Mouse (Mus musculus) layer of hippocampus, postnatal 10 days (tissue): ENCODE results near the gene Dnajc5. TPM values are rescaled to one million over a fixed set of nuclear protein-coding genes. Genes with fewer than 3 reads are reported as not detected.

ENCODE experiments used
- DNase-seq, 2 experiments: peaks; one replicate each; pipeline ENCODE4 v3.0.0; 2021; ENCODE audit warnings: low spot score in 2 of 2
- total RNA-seq, 2 experiments: library from RNA; stranded (reverse); gene quantifications; 2 replicates each; pipeline ENCODE4 v1.2.3; 2021

Dnajc5 gene
- total RNA-seq, 2 experiments from 2014 or later: 253 to 296 TPM

- no peak for DNase-seq
Observed at GRCm38 (mm10) chr2:181571941-181572670, 51.8 kb downstream of the Dnajc5 start.

GRCm38 (mm10) chr2:181572921-181573920 lies 52.9 kb downstream of the Dnajc5 start:
- no peak for DNase-seq

GRCm38 (mm10) chr2:181573961-181574360 lies 53.7 kb downstream of the Dnajc5 start:
- DNase-seq: no peak

DNA sequence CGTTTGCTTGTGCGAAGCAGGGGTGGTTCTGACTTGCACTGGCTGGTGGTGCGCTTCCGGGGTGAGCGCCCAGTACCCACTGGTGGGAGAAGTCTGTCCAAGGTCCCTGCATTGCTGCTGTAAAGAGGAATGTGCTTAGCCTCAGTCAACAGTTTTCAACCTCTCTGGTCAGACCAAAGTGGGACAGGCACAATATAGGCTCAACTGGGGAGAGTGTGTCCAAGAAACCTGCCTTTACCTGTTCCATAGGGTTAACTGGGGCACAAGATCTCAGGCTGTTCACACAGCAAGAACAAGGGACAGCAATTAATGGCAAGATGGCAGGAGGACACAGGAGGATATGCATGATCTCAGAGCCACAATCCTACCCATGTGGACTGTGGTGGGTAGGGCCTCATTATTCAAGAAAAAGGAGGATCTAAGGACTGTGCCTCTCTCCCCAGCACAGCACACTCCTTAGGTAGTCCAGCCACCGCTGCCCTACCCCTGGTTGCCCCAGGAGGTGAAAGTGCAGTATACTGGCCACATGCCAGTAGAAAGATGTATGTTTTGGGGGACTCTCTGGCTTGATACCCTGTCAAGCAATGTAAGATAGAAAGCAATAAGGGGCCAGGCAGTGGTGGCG lies 54.7 kb downstream of the Dnajc5 start:
- no peak for DNase-seq

DNA sequence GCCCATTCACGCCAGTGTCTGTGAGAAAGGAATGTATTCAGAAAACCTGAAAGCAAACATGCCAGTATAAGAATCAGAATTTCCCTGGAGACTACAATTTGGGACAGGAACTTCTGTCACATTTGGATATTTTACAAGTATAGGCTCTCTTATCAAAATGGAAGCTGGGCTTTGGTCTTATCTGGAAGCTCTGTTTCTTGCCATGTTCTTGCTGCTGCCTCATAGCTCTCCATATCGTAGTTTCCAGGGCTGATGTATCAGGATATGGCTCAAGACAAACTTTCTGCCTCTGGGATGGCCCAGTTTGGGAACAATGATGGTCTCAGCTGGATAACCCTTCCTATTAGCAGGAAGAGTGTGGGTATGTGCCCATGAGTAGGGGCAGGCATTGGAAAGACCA lies 56.3 kb downstream of the Dnajc5 start:
- DNase-seq: no peak

GRCm38 (mm10) chr2:181577126-181577525 lies 56.8 kb downstream of the Dnajc5 start:
- DNase-seq: no peak

GRCm38 (mm10) chr2:181577981-181578581 lies 57.8 kb downstream of the Dnajc5 start:
- peak in 1 of 2 experiments; percentile 9 for DNase-seq

GRCm38 (mm10) chr2:181578790-181579618 lies 58.7 kb downstream of the Dnajc5 start:
- no peak for DNase-seq

DNA sequence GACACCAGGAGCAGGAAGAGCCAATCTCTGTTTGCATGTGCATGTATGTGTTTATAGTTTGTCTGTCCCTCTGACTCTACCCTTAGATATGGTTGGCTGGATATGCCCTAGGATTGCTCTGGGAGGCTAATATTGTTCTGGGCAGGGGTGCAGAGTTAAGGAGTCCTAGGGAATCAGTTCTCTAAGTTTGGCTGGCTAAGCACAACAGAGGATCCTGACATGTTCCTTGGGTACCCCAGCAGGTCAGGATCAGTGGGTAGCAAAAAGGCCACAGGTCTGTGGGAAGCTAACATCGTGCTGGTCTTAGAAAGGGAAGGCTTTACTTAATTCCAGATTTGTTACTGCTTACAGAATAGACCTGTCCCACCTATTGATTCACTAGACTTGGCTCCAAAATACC lies 59.4 kb downstream of the Dnajc5 start:
- peak in 1 of 2 experiments; percentile 8 for DNase-seq

DNA sequence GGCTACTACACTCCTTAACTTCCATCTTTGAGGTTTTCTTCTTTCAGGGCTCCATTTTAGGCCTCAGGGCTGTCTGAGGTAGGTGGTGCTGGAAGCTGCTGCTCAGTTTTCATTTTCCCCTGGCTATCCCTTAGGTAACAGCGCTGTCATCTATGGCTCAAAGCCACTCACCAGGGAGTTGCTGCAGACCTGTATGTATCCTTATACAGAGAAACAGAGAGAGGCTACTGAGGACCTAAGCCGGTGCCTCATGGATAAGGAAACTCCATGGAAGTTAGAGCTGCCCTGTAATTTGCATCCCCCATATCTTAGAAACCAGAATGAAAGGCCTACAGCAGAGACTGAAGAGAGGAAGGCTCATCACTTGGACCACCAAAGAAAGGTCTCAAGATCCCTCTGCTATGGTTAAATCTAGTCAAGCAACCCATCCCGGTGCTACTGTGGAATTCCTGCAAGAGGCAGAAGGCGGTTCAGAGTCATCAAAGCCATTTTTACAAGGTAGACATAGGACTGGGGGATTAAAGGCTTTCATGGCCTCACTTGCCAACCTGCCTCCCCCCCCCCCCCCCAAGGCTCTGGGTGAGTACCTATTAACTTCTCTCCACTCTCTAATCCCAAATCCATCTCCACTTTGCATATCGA lies 60.0 kb downstream of the Dnajc5 start:
- peak in 1 of 2 experiments; percentile 8 for DNase-seq

DNA sequence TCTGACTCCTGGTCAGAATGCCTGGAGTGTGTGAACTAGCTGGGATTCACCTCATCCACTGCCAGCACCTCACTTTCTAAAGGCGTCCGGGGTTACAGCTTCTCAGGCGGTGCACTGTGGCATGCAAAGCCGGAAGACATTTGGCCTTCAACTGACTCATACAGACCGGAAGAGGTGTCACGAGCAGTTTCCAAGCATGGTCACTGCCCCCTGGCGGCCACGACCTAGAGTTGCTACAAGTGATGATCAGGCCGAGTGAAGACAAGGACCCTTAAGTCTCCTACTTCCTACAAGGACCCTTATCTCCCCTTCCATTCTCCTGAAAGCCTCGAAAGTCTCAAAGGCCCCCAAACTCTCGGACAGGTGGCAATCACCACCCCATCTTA lies 60.7 kb downstream of the Dnajc5 start:
- DNase-seq: peak; percentile 76 to 82

DNA sequence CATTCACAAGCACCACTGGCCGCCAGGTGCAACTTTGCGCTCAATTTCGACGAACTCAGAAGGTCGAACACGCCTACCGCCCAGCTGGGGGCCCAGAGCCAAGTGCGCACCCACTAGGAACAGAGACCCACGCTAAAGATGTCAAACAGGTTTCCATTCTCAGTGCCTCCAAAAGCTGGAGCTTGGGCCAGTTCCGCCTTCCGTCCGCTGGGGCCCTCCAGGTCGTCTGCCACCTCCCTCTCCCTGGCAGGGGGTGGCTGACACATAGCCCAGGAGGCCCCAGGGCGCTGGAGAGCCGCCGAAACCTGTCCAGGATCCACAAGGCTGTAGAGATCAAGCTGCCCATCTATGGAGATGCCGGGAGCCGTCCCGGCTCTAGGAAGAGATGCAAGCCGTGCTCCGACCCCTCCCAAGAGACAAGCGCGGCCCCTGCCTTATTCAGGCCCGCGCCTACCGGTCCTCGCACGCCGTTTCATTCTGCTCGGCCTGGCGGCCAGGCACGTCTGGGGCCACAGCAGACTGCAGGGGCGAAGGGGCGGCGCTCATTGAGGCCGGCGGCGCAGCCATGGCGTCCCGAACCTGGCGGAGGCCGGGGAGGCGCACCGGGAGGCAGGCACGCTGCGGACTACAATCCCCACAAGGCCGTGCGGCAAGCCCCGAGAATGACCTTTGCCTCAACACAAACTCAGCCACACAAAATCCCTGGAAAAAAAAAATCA lies 61.3 kb downstream of the Dnajc5 start:
- peak; percentile 85 to 87 for DNase-seq

DNA sequence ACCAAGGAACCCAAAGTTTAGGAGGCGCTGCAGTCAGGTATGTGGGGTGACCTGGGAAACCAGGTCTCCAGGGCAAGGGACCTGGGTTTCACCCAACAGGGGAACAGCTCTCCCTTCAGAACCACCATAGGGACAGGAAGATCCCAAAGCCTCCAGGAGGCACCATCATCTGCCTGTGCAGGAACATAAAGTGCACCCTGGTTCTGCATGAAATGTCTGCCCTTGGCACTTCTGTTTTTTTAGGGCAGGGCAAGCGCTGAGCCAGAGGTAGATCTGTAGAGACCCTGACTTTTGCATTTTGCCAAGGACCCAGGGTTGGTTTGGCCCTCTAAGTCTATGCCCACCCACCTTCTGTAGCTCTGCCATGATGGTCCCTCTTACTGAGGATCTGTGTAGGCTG lies 62.1 kb downstream of the Dnajc5 start:
- peak in 1 of 2 experiments; percentile 12 for DNase-seq

DNA sequence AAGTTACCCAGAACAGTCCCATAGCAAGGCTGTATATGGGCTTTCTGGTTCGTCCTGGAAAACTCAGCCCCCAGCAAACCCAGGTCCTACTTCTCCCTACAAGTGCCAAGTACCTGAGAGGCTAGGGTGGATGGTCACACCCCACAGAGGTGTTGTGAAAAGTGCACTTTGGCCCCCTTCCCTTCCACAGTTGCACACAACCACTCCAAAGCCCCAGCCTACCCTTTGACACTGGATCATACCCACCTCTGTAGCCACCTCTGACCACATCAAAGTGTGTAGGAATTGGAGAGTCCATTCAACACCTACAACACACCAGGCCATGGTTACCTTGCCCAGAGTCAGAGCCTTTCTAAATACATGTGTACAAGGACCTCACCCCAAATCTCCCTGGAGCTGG lies 62.7 kb downstream of the Dnajc5 start:
- peak in 1 of 2 experiments; percentile 3 for DNase-seq

DNA sequence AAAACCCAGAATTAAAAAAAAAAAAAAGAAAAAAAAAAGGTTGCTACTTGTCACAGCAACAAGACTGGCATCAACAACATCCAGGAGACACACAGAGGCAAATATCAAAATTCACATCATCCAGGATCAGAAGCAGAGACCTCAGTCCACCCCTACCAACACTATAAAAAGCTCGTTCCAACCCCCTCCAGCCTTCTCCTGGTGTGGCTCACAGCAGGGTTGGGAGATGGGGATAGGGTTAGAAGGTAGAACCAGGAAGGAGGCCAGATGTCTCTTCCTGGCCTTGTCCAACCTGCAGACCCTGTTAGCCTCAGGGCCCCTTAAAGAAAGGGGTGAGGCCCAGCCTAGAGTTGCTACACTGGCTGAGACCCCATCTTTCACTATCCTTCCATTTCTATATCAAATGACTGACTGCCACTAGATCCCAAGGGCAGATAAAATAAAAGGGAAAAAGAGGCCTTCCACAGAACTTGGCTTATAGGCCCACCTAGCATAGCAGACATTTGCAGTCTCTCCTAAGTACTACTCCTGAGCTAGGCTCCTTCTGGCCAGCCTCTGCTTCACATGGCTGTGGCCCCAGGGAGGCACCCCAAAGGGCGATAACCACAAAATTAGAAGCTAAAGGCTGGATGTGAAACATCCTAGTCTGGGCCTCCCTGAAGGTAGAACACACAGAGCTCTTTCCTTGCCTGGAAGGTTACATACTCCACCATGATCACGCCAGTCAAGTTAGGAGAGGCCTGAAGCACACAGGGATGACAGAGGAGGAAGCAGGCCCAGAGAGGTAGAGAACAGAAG lies 63.4 kb downstream of the Dnajc5 start:
- DNase-seq: peak in 1 of 2 experiments; percentile 5

- no peak for DNase-seq
Observed at GRCm38 (mm10) chr2:181584411-181584942, 64.2 kb downstream of the Dnajc5 start, which contains the start of gene Uckl1. Uckl1 (minus strand) TSS chr2:181584892.

GRCm38 (mm10) chr2:181585506-181585905 lies 65.2 kb downstream of the Dnajc5 start:
- no peak for DNase-seq

DNA sequence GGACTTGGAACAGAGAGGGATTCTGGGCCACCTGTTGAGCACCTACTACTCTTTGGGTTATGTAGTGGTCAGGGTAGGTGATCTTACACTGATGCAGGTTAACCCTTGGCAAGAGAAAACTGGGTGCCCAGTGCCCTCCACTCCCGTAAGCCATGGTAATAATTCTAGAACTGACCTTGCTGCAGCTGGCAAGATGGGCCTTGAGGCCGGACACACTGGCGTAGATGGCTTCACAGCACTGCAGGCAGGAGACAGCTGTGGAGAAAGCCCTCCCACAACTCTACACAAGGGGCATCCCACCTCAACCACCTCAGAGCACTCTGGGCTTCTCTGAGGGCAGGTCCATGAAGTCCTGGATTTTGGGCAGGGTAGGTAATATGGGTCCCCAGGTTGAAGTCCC lies 65.8 kb downstream of the Dnajc5 start:
- DNase-seq: no peak
